Mouse (Mus musculus) liver, adult 2 months (tissue): Measurements from ENCODE around the gene Asb18.

Experiments
- CTCF ChIP-seq: fragments of 200-500 bp; IDR thresholded peaks from 2 replicates; pipeline ENCODE4 v1.5.1; 2011; ENCODE audit warnings: low read depth, low read length, control low read depth
- POLR2A ChIP-seq: fragments of 200-500 bp; IDR thresholded peaks from 2 replicates; pipeline ENCODE4 v1.6.1; 2011; ENCODE audit warnings: low read length, control low read depth; ENCODE audit not compliant: insufficient read depth; ENCODE audit errors: extremely low read depth

DNA sequence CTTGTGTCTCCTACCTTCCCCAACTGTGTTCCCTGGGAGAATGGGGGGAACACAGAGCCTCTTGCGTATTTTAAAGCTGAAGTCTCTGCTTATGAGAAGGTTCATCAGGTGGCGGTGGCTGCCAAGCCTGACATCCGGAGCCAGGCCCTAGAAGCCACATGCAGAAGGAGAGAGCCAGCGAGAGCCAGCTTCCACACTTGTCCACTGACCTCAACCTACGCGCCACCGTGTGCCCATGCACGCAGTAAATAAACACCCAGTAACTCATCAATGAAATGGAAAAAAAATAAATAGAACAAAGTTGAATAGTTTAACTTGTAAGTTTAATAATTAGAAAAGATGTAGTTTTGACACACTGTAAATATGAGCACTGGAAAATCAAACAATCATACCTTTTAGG is 104.7 kb downstream of the Asb18 start:
- TF ChIP-seq POLR2A (no peak), CTCF (no peak)
